Mouse (Mus musculus) CH12.LX (cell line): ENCODE results near the gene Ube2i. TPM values are rescaled to one million over a fixed set of nuclear protein-coding genes. Genes with fewer than 3 reads are reported as not detected.

Experiments used
- DNase-seq: peaks from one replicate; pipeline ENCODE4 v3.0.0-alpha.2; 2013; ENCODE audit errors: extremely low read depth
- H3K27ac ChIP-seq: 2 replicates; pipeline ENCODE4 v1.5.1; 2012; ENCODE audit warnings: low read depth, mild to moderate bottlenecking, control low read depth, moderate library complexity; ENCODE audit not compliant: insufficient read depth
- H3K27me3 ChIP-seq: replicated peaks from 2 replicates; pipeline ENCODE3; 2012; ENCODE audit warnings: inconsistent platforms
- H3K36me3 ChIP-seq, 2 experiments: replicated peaks in 1 of 2; 2 replicates each; pipeline versions ENCODE3 to v1.6.1; 2012; ENCODE audit warnings: inconsistent platforms in 1 of 2, low read length in 1 of 2, mild to moderate bottlenecking in 1 of 2, mixed read lengths in 1 of 2, moderate library complexity in 1 of 2; ENCODE audit not compliant: control insufficient read depth in 1 of 2, insufficient read depth in 1 of 2
- H3K4me1 ChIP-seq, 2 experiments: 2 replicates each; pipeline ENCODE4 v1.6.1; 2012; ENCODE audit warnings: inconsistent platforms in 1 of 2, moderate library complexity in 1 of 2; ENCODE audit not compliant: insufficient read depth in 2 of 2, control insufficient read depth in 1 of 2
- H3K4me2 ChIP-seq: 2 replicates; pipeline ENCODE4 v1.6.1; 2012; ENCODE audit warnings: low read depth, mild to moderate bottlenecking, control low read depth; ENCODE audit not compliant: poor library complexity, insufficient read depth, severe bottlenecking
- H3K4me3 ChIP-seq, 3 experiments: fragments of 150-350 bp in 1 of 3; sonication (generic) in 1 of 3; replicated peaks in 1 of 3; 2 replicates each; pipeline versions ENCODE3 to v1.5.1; 2011 to 2012; ENCODE audit warnings: low read depth in 2 of 3, low read length in 2 of 3, mild to moderate bottlenecking in 2 of 3, moderate library complexity in 2 of 3, control low read depth in 1 of 3, improper control_type of control experiment in 1 of 3, inconsistent platforms in 1 of 3, mixed read lengths in 1 of 3; ENCODE audit not compliant: poor library complexity in 1 of 3
- H3K79me2 ChIP-seq: replicated peaks from 2 replicates; pipeline ENCODE4 v1.6.1; 2012; ENCODE audit warnings: mild to moderate bottlenecking, moderate library complexity; ENCODE audit not compliant: control insufficient read depth, poor library complexity, insufficient read depth, severe bottlenecking; ENCODE audit errors: extremely low read depth
- H3K9ac ChIP-seq: 2 replicates; pipeline ENCODE4 v1.6.1; 2012; ENCODE audit warnings: low read depth, mild to moderate bottlenecking, control low read depth, moderate library complexity; ENCODE audit not compliant: insufficient read depth
- H3K9me3 ChIP-seq: replicated peaks from 2 replicates; pipeline ENCODE3; 2012; ENCODE audit warnings: low read length, inconsistent platforms, mixed read lengths
- BHLHE40 ChIP-seq: IDR thresholded peaks from 2 replicates; pipeline ENCODE4 v1.6.1; 2011; ENCODE audit warnings: mild to moderate bottlenecking, low read depth, low read length, improper control_type of control experiment
- ELF1 ChIP-seq: IDR thresholded peaks from 2 replicates; pipeline ENCODE4 v1.6.1; 2014; ENCODE audit warnings: low read depth, mild to moderate bottlenecking, inconsistent platforms, low read length, improper control_type of control experiment
- EP300 ChIP-seq: IDR thresholded peaks from 2 replicates; pipeline ENCODE4 v1.6.1; 2011; ENCODE audit warnings: low read length, improper control_type of control experiment
- ETS1 ChIP-seq: conservative IDR thresholded peaks from 2 replicates; pipeline ENCODE4 v1.6.1; 2012; ENCODE audit warnings: low read depth, mild to moderate bottlenecking, inconsistent platforms, low read length, improper control_type of control experiment, moderate library complexity
- HCFC1 ChIP-seq: IDR thresholded peaks from 2 replicates; pipeline ENCODE4 v1.6.1; 2012; ENCODE audit warnings: low read depth, mild to moderate bottlenecking, inconsistent platforms, low read length, improper control_type of control experiment
- JUND ChIP-seq: conservative IDR thresholded peaks from 2 replicates; pipeline ENCODE4 v1.6.1; 2011; ENCODE audit warnings: low read depth, low read length, improper control_type of control experiment
- KAT2A ChIP-seq: IDR thresholded peaks from 2 replicates; pipeline ENCODE4 v1.6.1; 2012; ENCODE audit warnings: low read length, improper control_type of control experiment, inconsistent platforms; ENCODE audit not compliant: insufficient replicate concordance
- MAX ChIP-seq: IDR thresholded peaks from 2 replicates; pipeline ENCODE4 v1.6.1; 2011; ENCODE audit warnings: low read length, improper control_type of control experiment
- MAZ ChIP-seq: IDR thresholded peaks from 2 replicates; pipeline ENCODE4 v1.6.1; 2012; ENCODE audit warnings: low read depth, mild to moderate bottlenecking, inconsistent platforms, low read length, improper control_type of control experiment, moderate library complexity
- MEF2A ChIP-seq: IDR thresholded peaks from 2 replicates; pipeline ENCODE4 v1.6.1; 2014; ENCODE audit warnings: low read depth, mild to moderate bottlenecking, inconsistent platforms, low read length, improper control_type of control experiment, borderline replicate concordance
- MXI1 ChIP-seq: IDR thresholded peaks from 2 replicates; pipeline ENCODE4 v1.6.1; 2011; ENCODE audit warnings: mild to moderate bottlenecking, low read depth, low read length, improper control_type of control experiment
- NELFE ChIP-seq: IDR thresholded peaks from 2 replicates; pipeline ENCODE4 v1.6.1; 2011; ENCODE audit warnings: low read depth, low read length, improper control_type of control experiment
- PAX5 ChIP-seq: IDR thresholded peaks from 2 replicates; pipeline ENCODE4 v1.6.1; 2012; ENCODE audit warnings: low read length, inconsistent platforms, mixed read lengths
- POLR2A ChIP-seq: IDR thresholded peaks from 2 replicates; pipeline ENCODE4 v1.6.1; 2011; ENCODE audit warnings: low read depth, mild to moderate bottlenecking, improper control_type of control experiment, low read length
- POLR2AphosphoS2 ChIP-seq: IDR thresholded peaks from 2 replicates; pipeline ENCODE4 v1.6.1; 2011; ENCODE audit warnings: low read depth, low read length, improper control_type of control experiment
- RCOR1 ChIP-seq: conservative IDR thresholded peaks from 2 replicates; pipeline ENCODE4 v1.6.1; 2012; ENCODE audit warnings: low read depth, mild to moderate bottlenecking, inconsistent platforms, low read length, improper control_type of control experiment
- SIN3A ChIP-seq: IDR thresholded peaks from 2 replicates; pipeline ENCODE4 v1.6.1; 2012; ENCODE audit warnings: low read length, improper control_type of control experiment, inconsistent platforms
- SMC3 ChIP-seq: IDR thresholded peaks from 2 replicates; pipeline ENCODE4 v1.6.1; 2011; ENCODE audit warnings: low read depth, low read length, improper control_type of control experiment
- TBP ChIP-seq: conservative IDR thresholded peaks from 2 replicates; pipeline ENCODE4 v1.6.1; 2011; ENCODE audit warnings: low read depth, low read length, improper control_type of control experiment
- USF1 ChIP-seq: IDR thresholded peaks from 2 replicates; pipeline ENCODE4 v1.6.1; 2014; ENCODE audit warnings: low read depth, mild to moderate bottlenecking, inconsistent platforms, low read length, improper control_type of control experiment
- USF2 ChIP-seq: conservative IDR thresholded peaks from 2 replicates; pipeline ENCODE4 v1.6.1; 2011; ENCODE audit warnings: low read depth, low read length, improper control_type of control experiment
- ZC3H11A ChIP-seq: IDR thresholded peaks from 2 replicates; pipeline ENCODE4 v1.6.1; 2012; ENCODE audit warnings: low read depth, mild to moderate bottlenecking, inconsistent platforms, low read length, improper control_type of control experiment
- ZMIZ1 ChIP-seq: IDR thresholded peaks from 2 replicates; pipeline ENCODE4 v1.6.1; 2012; ENCODE audit warnings: low read depth, mild to moderate bottlenecking, inconsistent platforms, low read length, improper control_type of control experiment
- ZNF384 ChIP-seq: IDR thresholded peaks from 2 replicates; pipeline ENCODE4 v1.6.1; 2012; ENCODE audit warnings: low read depth, low read length, improper control_type of control experiment, inconsistent platforms
- dilution Hi-C: fragments of 300-500 bp; cut with MboI; formaldehyde crosslinking; loops from 2 replicates; pipeline ENCODE4 v1.14.3; 2020; ENCODE audit warnings: low sequenced_read_pairs; ENCODE audit not compliant: extremely low pct_unique_long_range_greater_than_20kb, extremely low pct_ligation_motif_present
- in situ Hi-C: fragments of 300-500 bp; cut with MboI; formaldehyde crosslinking; loops from 3 replicates; pipeline ENCODE4 v1.14.3; 2019; ENCODE audit warnings: low sequenced_read_pairs, low pct_ligation_motif_present, low pct_unique_long_range_greater_than_20kb, mixed read lengths
- polyA plus RNA-seq: library from polyadenylated mRNA; unstranded; fragments of >175 nt; gene quantifications from 2 replicates; pipeline ENCODE4 v1.2.1, GENCODE M21; 2012; ENCODE audit warnings: low read depth; ENCODE audit not compliant: insufficient read length
- total RNA-seq, 2 experiments: library from RNA; depleted of rRNA; stranded (reverse); fragments of 300-350 nt in 1 of 2; fragments of >200 nt in 1 of 2; gene quantifications; 2 replicates each; pipeline ENCODE4 v1.2.3; 2012 to 2014

The Ube2i gene
- total and polyA plus RNA-seq, 3 experiments: 356 to 731 (median 578) TPM

GRCm38 (mm10) chr17:25219492-25220295 is 54.7 kb downstream of the Ube2i start:
- dilution Hi-C loops: no loop called here
- H3K27ac ChIP-seq: no peak overlapping the region
- TF ChIP-seq SMC3 (no peak), POLR2A (no peak), RCOR1 (no peak), POLR2AphosphoS2 (no peak), MAZ (no peak), ZC3H11A (no peak), ETS1 (no peak), SIN3A (no peak), PAX5 (no peak), TBP (no peak), USF2 (no peak), MXI1 (no peak), ZNF384 (no peak), HCFC1 (no peak), NELFE (no peak), KAT2A (no peak)

GRCm38 (mm10) chr17:25218967-25219366 is 55.5 kb downstream of the Ube2i start:
- Histone ChIP-seq H3K4me2 (no peak overlapping the region), H3K27ac (no peak overlapping the region), H3K79me2 (peaks cover 6% of the 10 kb centered on the region; the same call in 1 of the 2 replicates), H3K27me3 (no peaks in the 10 kb centered on the region), H3K36me3 (peaks cover 37 to 64% of the 10 kb centered on the region in 2 experiments), H3K4me1 (peaks cover 12 to 29% of the 10 kb centered on the region in 2 experiments), H3K9me3 (no peaks in the 10 kb centered on the region), H3K9ac (no peak overlapping the region), H3K4me3 (no peak overlapping the region)
- dilution Hi-C loops (no loop called here), in situ Hi-C loops (no loop called here)
- no peak for DNase-seq
- TF ChIP-seq USF2: no peak
- TF ChIP-seq BHLHE40: no peak
- no peak for TF ChIP-seq HCFC1
- no peak for TF ChIP-seq ZMIZ1
- no peak for TF ChIP-seq EP300
- TF ChIP-seq KAT2A: no peak
- no peak for TF ChIP-seq ELF1
- no peak for TF ChIP-seq MAX
- no peak for TF ChIP-seq ZC3H11A
- no peak for TF ChIP-seq TBP
- TF ChIP-seq NELFE: no peak
- TF ChIP-seq ETS1: no peak
- TF ChIP-seq USF1: no peak
- TF ChIP-seq MEF2A: no peak
- no peak for TF ChIP-seq JUND
- TF ChIP-seq POLR2A: no peak

More at GRCm38 (mm10) chr17:25219492-25220295, 54.7 kb downstream of the Ube2i start:
- no peaks in the 10 kb centered on the region for H3K9me3 ChIP-seq
- peaks cover 29 to 57% of the 10 kb centered on the region in 2 experiments for H3K36me3 ChIP-seq
- no peak for DNase-seq
- H3K4me3 ChIP-seq: no peak overlapping the region
- no peaks in the 10 kb centered on the region for H3K27me3 ChIP-seq
- peaks cover 6% of the 10 kb centered on the region; the same call in 1 of the 2 replicates for H3K79me2 ChIP-seq
- H3K4me1 ChIP-seq: peaks cover 16 to 36% of the 10 kb centered on the region in 2 experiments
- in situ Hi-C loops: no loop called here
- H3K9ac ChIP-seq: no peak overlapping the region
- no peak overlapping the region for H3K4me2 ChIP-seq
